In the genomic region with DNA sequence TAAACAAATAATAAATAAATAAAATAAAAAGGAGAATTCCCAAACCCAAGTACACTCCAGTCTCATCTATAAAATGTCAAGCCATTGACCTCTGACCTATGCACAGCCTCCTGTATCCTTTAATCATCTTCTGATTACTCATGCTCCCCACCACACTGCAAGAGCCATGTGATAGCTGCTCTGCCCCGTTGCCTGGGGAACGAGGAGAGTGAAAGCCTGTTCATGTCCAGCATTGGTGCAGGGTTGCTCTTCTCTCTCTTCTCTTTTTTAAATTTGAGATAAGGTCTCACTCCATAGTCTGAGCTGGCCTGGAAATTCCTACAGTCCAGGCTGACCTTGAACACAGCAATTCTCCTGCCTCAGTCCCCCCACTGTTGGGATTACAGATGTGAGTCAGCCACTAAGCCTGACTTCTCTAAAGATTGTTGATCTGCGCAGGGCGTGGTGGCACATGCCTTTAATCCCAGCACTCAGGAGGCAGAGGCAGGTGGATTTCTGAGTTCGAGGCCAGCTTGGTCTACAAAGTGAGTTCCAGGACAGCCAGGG, we compare ENCODE assay signal across 23 mouse cellular contexts. TPM values are rescaled to one million over a fixed set of nuclear protein-coding genes. Genes with fewer than 3 reads are reported as not detected.
DNase-seq lines count a peak whose midpoint lies in the region; TF ChIP-seq lines count a peak whose summit lies in the region.
"Had no signal": no experiment of that assay in that cellular context is flagged by ENCODE, and none has a peak within 500 bp of the region (broad histone marks: within the 10 kb centered on the region; RNA-seq: fewer than 3 reads in every experiment).

No protein-coding gene starts in this region.

- no peak overlapping the region for H3K27ac ChIP-seq in MEL (ENCODE audit: control insufficient read depth, low read depth, low read length)
- H3K27ac ChIP-seq: embryonic facial prominence, embryonic 10.5 days; forebrain, embryonic 15.5 days; limb, embryonic 10.5 days; midbrain, embryonic 12.5 days had no signal

- H3K4me1 ChIP-seq in MEL (ENCODE audit: control insufficient read depth in 1 of 2, insufficient read depth in 2 of 2, low read length in 2 of 2) = peaks cover 0 to 17% of the 10 kb centered on the region in 2 experiments; a peak in 3 of 4 replicates

- H3K27me3 ChIP-seq in MEL (ENCODE audit: control insufficient read depth in 1 of 2, insufficient read depth in 2 of 2, low read length in 2 of 2) = no peaks in the 10 kb centered on the region
- H3K27me3 ChIP-seq: CH12.LX; forebrain, embryonic 15.5 days; heart, embryonic 12.5 days; midbrain, embryonic 12.5 days had no signal

- no peaks in the 10 kb centered on the region for H3K9me3 ChIP-seq in MEL (replicated peaks; ENCODE audit: insufficient read depth, low read length)
- H3K9me3 ChIP-seq: embryonic facial prominence, embryonic 10.5 days; forebrain, embryonic 15.5 days; heart, embryonic 12.5 days; limb, embryonic 10.5 days; midbrain, embryonic 12.5 days had no signal

- H3K36me3 ChIP-seq in MEL (ENCODE audit: control insufficient read depth in 1 of 2, insufficient read depth in 2 of 2, low read length in 2 of 2) = peaks cover 0 to 2% of the 10 kb centered on the region in 2 experiments; a peak in 2 of 4 replicates
- H3K36me3 ChIP-seq: embryonic facial prominence, embryonic 10.5 days; forebrain, embryonic 15.5 days; heart, embryonic 12.5 days; limb, embryonic 10.5 days; midbrain, embryonic 12.5 days had no signal

- peak; percentile 83 for DNase-seq in adrenal gland, adult 2 months
- DNase-seq in adrenal gland, adult 18-20 months (ENCODE audit: low spot score in 2 of 2) = no peak
- DNase-seq in 3T3-L1 (ENCODE audit: low read depth, low spot score) (peak; percentile 55), MEL (ENCODE audit: low read depth, low spot score) (peak; percentile 55)
- DNase-seq in adrenal gland, postnatal 36 days = peak; percentile 79 to 82
- DNase-seq in lung, postnatal 4 days = no peak
- DNase-seq in kidney, adult 11 months = no peak
- DNase-seq in heart, adult 11 months = no peak
- DNase-seq: cerebellum, adult 8-10 months; cerebellum, postnatal 36 days; heart, postnatal 10 days; kidney, adult 18-20 months; liver, postnatal 0 days; retina, postnatal 1 day; right cerebral cortex, postnatal 25 days; spleen, adult 18-20 months had no signal

- H3K9ac ChIP-seq in MEL (ENCODE audit: control insufficient read depth, low read depth, low read length, poor library complexity, severe bottlenecking) = no peak overlapping the region
- H3K9ac ChIP-seq: forebrain, embryonic 15.5 days; heart, embryonic 12.5 days; liver, postnatal 0 days; midbrain, embryonic 12.5 days had no signal

- TF ChIP-seq EP300 in MEL (IDR thresholded peaks at IDR 0.05; ENCODE audit: low read depth in 1 of 2, low read length in 2 of 2) = no peak

- H3K4me3 ChIP-seq in MEL (ENCODE audit: control insufficient read depth in 1 of 2, insufficient read depth in 1 of 2, low read depth in 2 of 2, low read length in 2 of 2) = no peak overlapping the region
- H3K4me3 ChIP-seq: embryonic facial prominence, embryonic 10.5 days; forebrain, embryonic 15.5 days; heart, embryonic 12.5 days; limb, embryonic 10.5 days; midbrain, embryonic 12.5 days had no signal

- TF ChIP-seq RAD21 in MEL (IDR thresholded peaks at IDR 0.05; ENCODE audit: low read depth, low read length) = no peak

- H3K79me2 ChIP-seq in MEL (ENCODE audit: control insufficient read depth, insufficient read depth, low read length, poor library complexity) = peaks cover 7% of the 10 kb centered on the region

- no peak for TF ChIP-seq POLR2A in MEL (IDR thresholded peaks at IDR 0.05; ENCODE audit: control insufficient read depth in 1 of 2, insufficient read depth in 1 of 2, low read depth in 1 of 2, low read length in 2 of 2, poor library complexity in 1 of 2)

- no peak for TF ChIP-seq CTCF in MEL (IDR thresholded peaks at IDR 0.05 in 2 of 3, conservative IDR thresholded peaks at IDR 0.05 in 1 of 3; ENCODE audit: control insufficient read depth in 1 of 3, insufficient read depth in 1 of 3, low read depth in 2 of 3, low read length in 3 of 3, poor library complexity in 1 of 3, severe bottlenecking in 1 of 3)

TF ChIP-seq in MEL, 35 proteins besides CTCF, POLR2A, EP300 and RAD21:
- 0 out of 2 replicates have a peak, but pooled peaks have one; percentile 9 for TF ChIP-seq TBP (IDR thresholded peaks at IDR 0.05; ENCODE audit: low read depth, low read length)
- no peak for TF ChIP-seq MAZ (IDR thresholded peaks at IDR 0.05; ENCODE audit: low read depth, low read length)
- 0 out of 2 replicates have a peak, but pooled peaks have one; percentile 23 for TF ChIP-seq GATA1 (IDR thresholded peaks at IDR 0.05; ENCODE audit: low read depth, low read length)
- TF ChIP-seq MXI1 (IDR thresholded peaks at IDR 0.05; ENCODE audit: low read depth, low read length) = 0 out of 2 replicates have a peak, but pooled peaks have one; percentile 32
- TF ChIP-seq ETS1 (IDR thresholded peaks at IDR 0.05; ENCODE audit: low read depth, low read length) = 0 out of 2 replicates have a peak, but pooled peaks have one; percentile 13

RNA-seq across cellular contexts. Expression of a gene that starts 4.2 kb away (rescaled TPM):
- total RNA-seq in adrenal gland, adult 2 months (2021) = 100 to 1,000 TPM in 1 of 2 experiments, 10 to 100 TPM in 1; 93.5 to 104 TPM
- polyA plus RNA-seq in adrenal gland, adult 2 months (2012; rRNA removed) = 70.0 and 82.7 TPM in 2 replicates
- total RNA-seq in adrenal gland, adult 18-20 months (2021) = 100 to 1,000 TPM in 1 of 2 experiments, 10 to 100 TPM in 1; 94.4 to 102 TPM
- total RNA-seq in MEL (2012; rRNA removed) = 14.8 and 18.4 TPM in 2 replicates
- polyA plus RNA-seq in MEL (2012; ENCODE audit: insufficient read depth in 1 of 2, insufficient read length in 2 of 2, low read depth in 1 of 2, low replicate concordance in 2 of 2, missing spikeins in 1 of 2) = 10 to 100 TPM; 42.2 to 42.9 TPM
- 100 to 1,000 TPM in 1 of 2 experiments, 10 to 100 TPM in 1; 99.3 to 119 TPM for total RNA-seq in adrenal gland, postnatal 36 days (2021)

RNA-seq across cellular contexts. Expression of a gene that starts 51.4 kb away (rescaled TPM):
- total RNA-seq in adrenal gland, adult 2 months (2021) = 1 to 10 TPM; 4.0 to 4.2 TPM
- 35.8 and 42.0 TPM in 2 replicates for polyA plus RNA-seq in adrenal gland, adult 2 months (2012; rRNA removed)
- total RNA-seq in adrenal gland, adult 18-20 months (2021) = 1 to 10 TPM; 5.4 to 6.6 TPM
- total RNA-seq in MEL (2012; rRNA removed) = 7.3 and 7.6 TPM in 2 replicates
- polyA plus RNA-seq in MEL (2012; ENCODE audit: insufficient read depth in 1 of 2, insufficient read length in 2 of 2, low read depth in 1 of 2, low replicate concordance in 2 of 2, missing spikeins in 1 of 2) = 10 to 100 TPM in 1 of 2 experiments, not detected in 1; 15.1 TPM
- total RNA-seq in adrenal gland, postnatal 36 days (2021) = 1 to 10 TPM; 3.5 to 5.3 TPM
- total RNA-seq: monocyte, adult 5-6 weeks had no signal

Comparison
In these comparisons a context has a peak if more than half of its experiments do, and no peak if none do; other contexts are left out.
1. DNase-seq: peak in adrenal gland, adult 2 months (single experiment), 3T3-L1 (single experiment), MEL (single experiment) and adrenal gland, postnatal 36 days (2 of 2); none in adrenal gland, adult 18-20 months (0 of 2), lung, postnatal 4 days (0 of 2), kidney, adult 11 months (single experiment) and heart, adult 11 months (single experiment).